Mouse (Mus musculus) heart, postnatal 10 days (tissue): Measurements from ENCODE around the gene Nxnl1. TPM values are rescaled to one million over a fixed set of nuclear protein-coding genes. Genes with fewer than 3 reads are reported as not detected.

Experiments
- DNase-seq, 2 experiments: peaks; one replicate each; pipeline ENCODE4 v3.0.0; 2021
- intact Hi-C: fragments of 180-260 bp; cut with DNase I; formaldehyde crosslinking; loops from one replicate; pipeline ENCODE4 v1.15.1; 2025
- total RNA-seq, 2 experiments: library from RNA; stranded (reverse); gene quantifications; 2 replicates each; pipeline ENCODE4 v1.2.3; 2021

Gene Nxnl1
- total RNA-seq = under 1 TPM in 1 of 2 experiments, not detected in 1; 0.12 TPM

- no peak for DNase-seq
- intact Hi-C loops = no loop called here
These were observed at the start of gene Nxnl1 for GRCm38 (mm10) chr8:71566501-71566900. Gene Nxnl1 (minus strand): TSS chr8:71566601.

GRCm38 (mm10) chr8:71613418-71613817 is 47.0 kb upstream of the Nxnl1 start:
- intact Hi-C loops = loop anchor here (5.0 kb wide), 1 partner anchor 49 kb away; no protein-coding TSS in a partner anchor
- no peak for DNase-seq

GRCm38 (mm10) chr8:71612141-71612540 is 45.7 kb upstream of the Nxnl1 start:
- intact Hi-C loops = loop anchor here (5.0 kb wide), 1 partner anchor 50 kb away; no protein-coding TSS in a partner anchor
- no peak for DNase-seq

GRCm38 (mm10) chr8:71610822-71611651 is 44.6 kb upstream of the Nxnl1 start, which contains the start of gene Colgalt1:
Gene Colgalt1 (plus strand): TSS chr8:71610998.
- peak; percentile 98 for DNase-seq
- intact Hi-C loops = loop anchor here (5.0 kb wide), 1 partner anchor 51 kb away; no protein-coding TSS in a partner anchor

GRCm38 (mm10) chr8:71604021-71604420 is 37.6 kb upstream of the Nxnl1 start:
- intact Hi-C loops = no loop called here
- DNase-seq = no peak

GRCm38 (mm10) chr8:71602666-71603334 is 36.4 kb upstream of the Nxnl1 start:
- DNase-seq = peak; percentile 63 to 76
- intact Hi-C loops = no loop called here

- DNase-seq = no peak
- intact Hi-C loops = no loop called here
These were observed 35.7 kb upstream of the Nxnl1 start for GRCm38 (mm10) chr8:71601939-71602665.

- intact Hi-C loops = no loop called here
- DNase-seq = no peak
These were observed 32.4 kb upstream of the Nxnl1 start for GRCm38 (mm10) chr8:71598841-71599240.

GRCm38 (mm10) chr8:71598375-71598774 is 32.0 kb upstream of the Nxnl1 start:
- no peak for DNase-seq
- intact Hi-C loops = no loop called here

GRCm38 (mm10) chr8:71597451-71597850 is 31.1 kb upstream of the Nxnl1 start, which contains the start of gene Fam129c:
Gene Fam129c (plus strand): TSS chr8:71597648.
- no peak for DNase-seq
- intact Hi-C loops = loop anchor here (2.0 kb wide), 1 partner anchor 157 kb away; no protein-coding TSS in a partner anchor

- no peak for DNase-seq
- intact Hi-C loops = loop anchor here (1.0 to 2.0 kb wide), 3 partner anchors 35 to 156 kb away; no protein-coding TSS in a partner anchor
These were observed 30.4 kb upstream of the Nxnl1 start for GRCm38 (mm10) chr8:71596798-71597197.

- DNase-seq = no peak
- intact Hi-C loops = loop anchor here (1.0 to 2.0 kb wide), 3 partner anchors 35 to 156 kb away; no protein-coding TSS in a partner anchor
These were observed 30.0 kb upstream of the Nxnl1 start for GRCm38 (mm10) chr8:71596384-71596783.

GRCm38 (mm10) chr8:71595862-71596261 is 29.5 kb upstream of the Nxnl1 start:
- DNase-seq = peak; percentile 90 to 94
- intact Hi-C loops = loop anchor here (1.0 to 2.0 kb wide), 3 partner anchors 35 to 155 kb away; no protein-coding TSS in a partner anchor

GRCm38 (mm10) chr8:71594324-71594722 is 27.9 kb upstream of the Nxnl1 start:
- no peak for DNase-seq
- intact Hi-C loops = no loop called here

- no peak for DNase-seq
- intact Hi-C loops = no loop called here
These were observed 27.3 kb upstream of the Nxnl1 start for GRCm38 (mm10) chr8:71593556-71594323.

GRCm38 (mm10) chr8:71592374-71593170 is 26.2 kb upstream of the Nxnl1 start:
- DNase-seq = peak in 1 of 2 experiments; percentile 85
- intact Hi-C loops = no loop called here

- DNase-seq = peak; percentile 96 to 97
- intact Hi-C loops = no loop called here
These were observed 25.3 kb upstream of the Nxnl1 start, which contains the start of gene Pgls for GRCm38 (mm10) chr8:71591471-71592373. Gene Pgls (plus strand): TSS chr8:71592176.

GRCm38 (mm10) chr8:71591017-71591416 is 24.6 kb upstream of the Nxnl1 start:
- intact Hi-C loops = no loop called here
- peak in 1 of 2 experiments; percentile 18 for DNase-seq
